Mouse (Mus musculus): ENCODE measurements at regions not wholly inside any gene's neighbourhood (a gene's known extent, or its start where the extent isn't known, plus 50 kb on each side); places are given as distances from the start of the nearest gene placed in this dataset.

- ATAC-seq (ENCODE audit: insufficient number of reproducible peaks, low FRiP score, low TSS enrichment): no peak
Observed at GRCm38 (mm10) chr12:48675176-48675575, 707.3 kb upstream of the Foxg1 start.

- ATAC-seq (ENCODE audit: insufficient number of reproducible peaks, low FRiP score, low TSS enrichment): no peak
Observed at GRCm38 (mm10) chr12:48680957-48681356, 701.5 kb upstream of the Foxg1 start.

- ATAC-seq (ENCODE audit: insufficient number of reproducible peaks, low FRiP score, low TSS enrichment): no peak
Observed at GRCm38 (mm10) chr12:48705963-48706362, 676.5 kb upstream of the Foxg1 start.

- 0 out of 2 replicates have a peak, but pooled peaks have one; percentile 45 for ATAC-seq (ENCODE audit: insufficient number of reproducible peaks, low FRiP score, low TSS enrichment)
Observed at GRCm38 (mm10) chr12:48713646-48714045, 668.8 kb upstream of the Foxg1 start.

- no peak for ATAC-seq (ENCODE audit: insufficient number of reproducible peaks, low FRiP score, low TSS enrichment)
Observed at GRCm38 (mm10) chr12:48729851-48730250, 652.6 kb upstream of the Foxg1 start.

- ATAC-seq (ENCODE audit: insufficient number of reproducible peaks, low FRiP score, low TSS enrichment): no peak
Observed at GRCm38 (mm10) chr12:48758805-48759396, 623.6 kb upstream of the Foxg1 start.

All from cerebellum, adult (tissue).